Mouse (Mus musculus): ENCODE measurements around the gene Nfatc2.
A peak's percentile ranks its signal among the peaks of the same experiment; 100 is the strongest.

Gene Nfatc2

GRCm38 (mm10) chr2:168577381-168577780 lies 24.1 kb downstream of the Nfatc2 start:
- DNase-seq, result no peak

- no peak for DNase-seq
Measured at GRCm38 (mm10) chr2:168575834-168576233, 25.6 kb downstream of the Nfatc2 start.

- no peak for DNase-seq
Measured at GRCm38 (mm10) chr2:168574934-168575333, 26.5 kb downstream of the Nfatc2 start.

GRCm38 (mm10) chr2:168573866-168574265 lies 27.6 kb downstream of the Nfatc2 start:
- DNase-seq, result no peak

GRCm38 (mm10) chr2:168571241-168571640 lies 30.2 kb downstream of the Nfatc2 start:
- DNase-seq, result no peak

- no peak for DNase-seq
Measured at GRCm38 (mm10) chr2:168565538-168566253, 35.8 kb downstream of the Nfatc2 start.

- DNase-seq, result no peak
Measured at GRCm38 (mm10) chr2:168563184-168563583, 38.3 kb downstream of the Nfatc2 start.

- DNase-seq, result no peak
Measured at GRCm38 (mm10) chr2:168557035-168557434, 44.4 kb downstream of the Nfatc2 start.

GRCm38 (mm10) chr2:168555897-168556670 lies 45.4 kb downstream of the Nfatc2 start:
- DNase-seq, result no peak

- no peak for DNase-seq
Measured at GRCm38 (mm10) chr2:168553541-168553961, 47.9 kb downstream of the Nfatc2 start.

- DNase-seq, result no peak
Measured at GRCm38 (mm10) chr2:168552405-168552804, 49.1 kb downstream of the Nfatc2 start.

GRCm38 (mm10) chr2:168551218-168551617 lies 50.2 kb downstream of the Nfatc2 start:
- DNase-seq, result no peak

GRCm38 (mm10) chr2:168549326-168549725 lies 52.1 kb downstream of the Nfatc2 start:
- no peak for DNase-seq

- no peak for DNase-seq
Measured at GRCm38 (mm10) chr2:168548008-168548407, 53.4 kb downstream of the Nfatc2 start.

GRCm38 (mm10) chr2:168545901-168546557 lies 55.4 kb downstream of the Nfatc2 start:
- peak; percentile 31 for DNase-seq

- DNase-seq, result peak; percentile 43
Measured at GRCm38 (mm10) chr2:168544102-168544501, 57.4 kb downstream of the Nfatc2 start.

- DNase-seq, result no peak
Measured at GRCm38 (mm10) chr2:168543026-168543425, 58.4 kb downstream of the Nfatc2 start.

GRCm38 (mm10) chr2:168541223-168541622 lies 60.2 kb downstream of the Nfatc2 start:
- DNase-seq, result no peak

- DNase-seq, result no peak
Measured at GRCm38 (mm10) chr2:168539594-168540222, 61.7 kb downstream of the Nfatc2 start.

- DNase-seq, result no peak
Measured at GRCm38 (mm10) chr2:168539026-168539425, 62.4 kb downstream of the Nfatc2 start.

- no peak for DNase-seq
Measured at GRCm38 (mm10) chr2:168532061-168532833, 69.2 kb downstream of the Nfatc2 start.

GRCm38 (mm10) chr2:168528551-168528950 lies 72.9 kb downstream of the Nfatc2 start:
- DNase-seq, result no peak

Measured in right cerebral cortex, postnatal 4 days (tissue).